ENCODE assay signal across 21 mouse cellular contexts in the genomic region with DNA sequence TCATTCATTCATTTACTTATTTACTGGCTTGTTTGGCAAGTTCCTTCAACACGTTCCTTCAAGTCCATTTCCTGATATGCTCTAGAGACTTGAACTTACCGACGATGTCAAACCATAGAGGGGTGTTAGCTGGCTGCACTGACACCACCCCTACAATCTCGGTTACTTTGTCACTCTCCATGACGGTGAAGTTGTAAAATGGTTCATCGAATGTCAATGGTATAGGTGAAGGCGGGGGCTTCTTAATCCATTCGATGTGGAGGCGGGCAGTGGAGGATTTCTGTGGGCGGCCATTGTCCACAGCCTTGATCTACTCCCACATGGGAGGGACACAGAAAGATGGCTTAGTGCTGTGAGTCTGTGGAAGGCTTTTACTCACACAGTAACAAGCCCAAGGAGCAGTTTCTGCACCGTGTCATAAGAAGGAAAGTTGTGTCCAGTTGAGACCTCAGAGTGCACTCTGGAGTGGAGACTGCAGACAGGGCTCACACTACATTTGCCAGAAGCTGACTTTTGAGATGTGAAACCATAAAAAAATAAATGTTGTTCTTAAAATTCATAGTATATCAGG.
DNase-seq lines count a peak whose midpoint lies in the region; ATAC-seq and TF ChIP-seq lines count a peak whose summit lies in the region.
"Had no signal": no experiment of that assay in that cellular context is flagged by ENCODE, and none has a peak within 500 bp of the region (broad histone marks: within the 10 kb centered on the region; RNA-seq: fewer than 3 reads in every experiment).

No protein-coding gene starts in this region.

- H3K27me3 ChIP-seq in kidney, embryonic 15.5 days, result no peaks in the 10 kb centered on the region
- H3K27me3 ChIP-seq in myocyte (ENCODE audit: control insufficient read depth, insufficient read depth, insufficient read length), result no peaks in the 10 kb centered on the region
- H3K27me3 ChIP-seq: embryonic facial prominence, embryonic 12.5 days; embryonic facial prominence, embryonic 15.5 days; hindbrain, embryonic 12.5 days; hindbrain, embryonic 15.5 days had no signal

- peaks cover 9% of the 10 kb centered on the region; the same call in 1 of the 2 replicates for H3K4me1 ChIP-seq in kidney, embryonic 15.5 days
- H3K4me1 ChIP-seq: hindbrain, embryonic 12.5 days had no signal

- no peak for TF ChIP-seq CTCF in layer of hippocampus, adult 2 months (conservative IDR thresholded peaks at IDR 0.05)

- 47% methylated on average over 11 of the region's 11 CpGs for WGBS in kidney, embryonic 15.5 days

- no peak for TF ChIP-seq POLR2A in myocyte (IDR thresholded peaks at IDR 0.05; ENCODE audit: insufficient read length, low read depth)

- H3ac ChIP-seq in myocyte (ENCODE audit: control insufficient read depth, insufficient read length), result no peak overlapping the region

- no peak for DNase-seq in kidney, adult 11 months
- DNase-seq in layer of hippocampus, adult 2 months (ENCODE audit: low spot score in 2 of 2), result no peak
- no peak for DNase-seq in layer of hippocampus, postnatal 14 days (ENCODE audit: low spot score in 2 of 2)
- DNase-seq: adrenal gland, adult 2 months; adrenal gland, postnatal 14 days; cerebellum, adult 11 months; cerebellum, adult 2 months; cerebellum, adult 9-11 months; cerebellum, postnatal 25 days; gastrocnemius, adult 2 months; gastrocnemius, postnatal 14 days; heart, adult 11 months had no signal

- H3K36me3 ChIP-seq in kidney, embryonic 15.5 days, result no peaks in the 10 kb centered on the region
- no peaks in the 10 kb centered on the region for H3K36me3 ChIP-seq in myocyte (ENCODE audit: control insufficient read depth, insufficient read depth)
- H3K36me3 ChIP-seq: embryonic facial prominence, embryonic 12.5 days; embryonic facial prominence, embryonic 15.5 days; hindbrain, embryonic 12.5 days; hindbrain, embryonic 15.5 days had no signal

- H3K79me2 ChIP-seq in myocyte (ENCODE audit: control insufficient read depth, insufficient read depth), result no peaks in the 10 kb centered on the region

- no peak overlapping the region for H3K9ac ChIP-seq in kidney, embryonic 15.5 days
- H3K9ac ChIP-seq: embryonic facial prominence, embryonic 12.5 days; embryonic facial prominence, embryonic 15.5 days; hindbrain, embryonic 12.5 days; hindbrain, embryonic 15.5 days had no signal

- no peak overlapping the region for H3K4me2 ChIP-seq in kidney, embryonic 15.5 days
- peak overlapping the region; percentile 24 for H3K4me2 ChIP-seq in myocyte (ENCODE audit: low read depth)
- H3K4me2 ChIP-seq: embryonic facial prominence, embryonic 12.5 days; embryonic facial prominence, embryonic 15.5 days; heart, embryonic 11.5 days; hindbrain, embryonic 12.5 days; hindbrain, embryonic 15.5 days had no signal

- H3K27ac ChIP-seq in kidney, embryonic 15.5 days, result no peak overlapping the region
- peak overlapping the region; percentile 32; the same call in 1 of the 2 replicates for H3K27ac ChIP-seq in layer of hippocampus, adult 2 months
- H3K27ac ChIP-seq: embryonic facial prominence, embryonic 12.5 days; embryonic facial prominence, embryonic 15.5 days; gastrocnemius, adult 2 months; hindbrain, embryonic 12.5 days; hindbrain, embryonic 15.5 days had no signal

- no peaks in the 10 kb centered on the region for H3K9me3 ChIP-seq in kidney, embryonic 15.5 days (replicated peaks)
- H3K9me3 ChIP-seq: embryonic facial prominence, embryonic 12.5 days; embryonic facial prominence, embryonic 15.5 days; hindbrain, embryonic 12.5 days; hindbrain, embryonic 15.5 days had no signal

- ATAC-seq in kidney, embryonic 15.5 days (replicated peaks; ENCODE audit: low FRiP score), result peak; percentile 57; the same call in 1 of the 2 replicates
- no peak for ATAC-seq in frontal cortex, adult (ENCODE audit: low TSS enrichment)
- ATAC-seq: CD4-positive, CD25-positive, alpha-beta regulatory T cell, adult 4 months had no signal

- no peak overlapping the region for H3K4me3 ChIP-seq in kidney, embryonic 15.5 days (replicated peaks)
- H3K4me3 ChIP-seq in layer of hippocampus, adult 2 months, result peak overlapping the region; percentile 19; the same call in 1 of the 2 replicates
- H3K4me3 ChIP-seq in myocyte, result no peak overlapping the region
- H3K4me3 ChIP-seq: embryonic facial prominence, embryonic 12.5 days; embryonic facial prominence, embryonic 15.5 days; gastrocnemius, adult 2 months; hindbrain, embryonic 12.5 days; hindbrain, embryonic 15.5 days had no signal

TF ChIP-seq in myocyte, 11 proteins besides CTCF, POLR2A, EP300 and RAD21:
- no peak for TF ChIP-seq TCF12 (IDR thresholded peaks at IDR 0.05; ENCODE audit: insufficient read depth, poor library complexity, severe bottlenecking)
